Mouse (Mus musculus): Measurements from ENCODE around the gene Hist2h3b. TPM values are rescaled to one million over a fixed set of nuclear protein-coding genes. Genes with fewer than 3 reads are reported as not detected.
A peak's percentile ranks its signal among the peaks of the same experiment; 100 is the strongest.
"Not testable (repeated sequence)": the region's sequence is repeated elsewhere in the genome, so short reads cannot be mapped to it uniquely, and the experiment has no call there.

Hist2h3b gene
- total RNA-seq (2021): 10 to 100 TPM; 50.8 to 65.4 TPM
- polyA plus RNA-seq (2012; rRNA removed): 30.9 and 38.0 TPM in 2 replicates
- long read RNA-seq, partial matches to known transcripts: 0 of 1 reads
- long read RNA-seq, other reads (novel, unspliced or antisense): 0 of 1 reads

DNA sequence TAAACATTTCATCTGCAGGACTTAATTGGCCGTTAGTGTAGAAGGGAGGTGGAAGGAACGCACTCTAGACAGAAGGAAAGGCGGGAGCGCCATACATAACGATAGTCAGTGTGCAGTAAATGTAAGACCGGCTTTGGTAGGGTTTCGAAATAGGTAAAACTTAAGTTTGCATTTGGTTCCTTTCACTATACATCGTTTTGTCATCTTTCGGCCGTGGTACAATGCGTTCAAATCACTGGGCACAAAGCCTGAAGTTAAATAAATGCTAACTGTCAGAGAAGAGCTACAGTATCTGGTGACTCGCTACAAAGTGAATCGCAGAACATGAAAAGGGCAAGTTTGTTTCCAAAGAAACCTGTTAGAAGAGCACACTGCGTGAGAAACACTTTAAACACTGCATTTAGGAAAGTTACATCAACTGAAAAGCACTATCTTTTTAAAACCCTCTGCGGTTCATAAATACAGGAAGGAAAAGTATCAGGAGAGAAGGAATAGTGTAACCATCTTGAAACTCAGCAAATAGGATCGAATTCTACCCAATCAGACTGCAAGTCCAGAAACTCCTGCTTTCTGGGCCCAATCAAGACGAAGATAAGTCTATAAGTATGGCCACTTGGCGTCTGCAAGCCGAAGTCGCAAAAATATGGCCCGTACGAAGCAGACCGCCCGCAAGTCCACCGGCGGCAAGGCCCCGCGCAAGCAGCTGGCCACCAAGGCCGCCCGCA is at the start of gene Hist2h3b:
Gene Hist2h3b (plus strand): TSS at position 604 of the 725 bp plus-strand sequence.
- peak; percentile 89 for DNase-seq

- peak; percentile 55 for DNase-seq
Measured at GRCm38 (mm10) chr3:96219191-96219641, 49.2 kb upstream of the Hist2h3b start.

GRCm38 (mm10) chr3:96219661-96220130 is 48.8 kb upstream of the Hist2h3b start, which contains the start of the genes Bola1 and Hist2h2ab:
Gene Bola1, minus strand, starts transcription at chr3:96219709.
Gene Hist2h2ab, plus strand, starts transcription at chr3:96219865.
- DNase-seq: peak; percentile 87

GRCm38 (mm10) chr3:96220131-96220764 is 48.2 kb upstream of the Hist2h3b start:
- DNase-seq: not testable (repeated sequence)

DNA sequence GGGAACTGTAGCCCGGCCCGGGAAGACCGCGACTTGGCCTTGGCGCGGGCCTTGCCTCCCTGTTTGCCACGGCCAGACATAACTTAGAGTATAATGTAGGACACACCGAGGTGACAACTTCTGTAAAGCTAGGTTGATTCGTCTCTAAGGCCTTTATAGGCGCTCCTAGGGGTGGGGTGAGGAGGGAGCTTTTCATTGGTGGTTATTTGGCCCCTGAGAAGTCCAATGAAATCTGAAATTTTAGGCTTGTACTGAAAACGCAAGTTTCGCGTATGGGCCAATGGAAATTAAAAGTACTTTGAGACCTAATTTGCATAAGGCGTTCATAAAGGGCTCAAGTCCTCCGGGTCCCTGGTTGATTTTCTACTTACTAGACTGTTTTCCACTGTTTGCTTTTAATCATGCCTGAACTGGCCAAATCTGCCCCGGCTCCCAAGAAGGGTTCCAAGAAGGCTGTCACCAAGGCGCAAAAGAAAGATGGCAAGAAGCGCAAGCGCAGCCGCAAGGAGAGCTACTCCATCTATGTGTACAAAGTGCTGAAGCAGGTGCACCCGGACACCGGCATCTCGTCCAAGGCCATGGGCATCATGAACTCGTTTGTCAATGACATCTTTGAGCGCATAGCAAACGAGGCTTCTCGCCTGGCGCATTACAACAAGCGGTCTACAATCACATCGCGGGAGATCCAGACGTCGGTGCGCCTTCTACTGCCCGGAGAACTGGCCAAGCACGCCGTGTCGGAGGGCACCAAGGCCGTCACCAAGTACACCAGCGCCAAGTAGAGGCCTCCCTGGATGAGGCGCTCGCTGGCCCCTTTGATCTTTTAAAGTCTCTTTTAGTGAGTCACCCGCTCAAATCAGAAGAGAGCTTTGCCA is 47.5 kb upstream of the Hist2h3b start, which contains the start of the genes Hist2h2ac and Hist2h2be:
Gene Hist2h2ac (minus strand): TSS at position 116 of the 875 bp plus-strand sequence.
Gene Hist2h2be (plus strand): TSS at position 355 of the 875 bp plus-strand sequence.
- peak; percentile 95 for DNase-seq

DNA sequence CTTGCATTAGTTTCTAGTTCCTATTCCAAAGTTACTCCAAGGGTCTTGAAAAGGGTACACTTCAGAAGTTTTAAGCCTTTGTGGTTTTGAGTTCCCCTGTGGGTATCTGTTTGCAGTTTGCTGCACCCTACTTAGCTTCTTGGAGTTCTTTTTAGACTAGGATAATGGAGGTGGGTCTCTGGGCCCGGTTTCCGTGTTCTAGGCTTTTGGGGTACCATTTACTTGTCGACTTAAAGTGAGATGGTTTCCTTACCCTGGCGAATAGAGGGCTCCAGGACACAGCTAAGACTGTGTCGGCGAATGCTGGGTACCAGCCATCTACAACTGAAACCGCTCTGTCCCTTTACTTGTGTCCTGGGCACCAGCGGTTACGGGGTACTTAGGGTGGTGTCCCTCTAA is 46.8 kb upstream of the Hist2h3b start:
- DNase-seq: no peak

DNA sequence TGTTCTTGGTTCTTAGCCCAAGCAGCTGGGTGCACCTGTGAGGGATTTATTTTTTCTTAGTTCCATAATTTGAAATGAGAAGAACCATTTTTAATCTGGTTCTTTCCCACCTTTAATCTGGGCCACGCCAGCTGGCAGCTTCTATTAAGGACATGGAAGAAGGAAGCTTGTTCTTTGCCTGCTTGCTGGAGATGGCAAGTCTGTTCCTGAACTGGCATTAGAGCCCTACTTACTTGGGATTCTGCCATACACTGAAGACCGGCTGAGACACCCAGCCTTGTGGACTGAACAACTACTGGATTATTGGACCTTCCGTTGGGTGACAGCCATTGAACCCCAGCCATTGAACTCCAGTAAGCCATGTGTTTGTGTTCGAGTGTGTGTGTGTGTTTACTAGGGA is 45.7 kb upstream of the Hist2h3b start:
- no peak for DNase-seq

GRCm38 (mm10) chr3:96225421-96225820 is 43.0 kb upstream of the Hist2h3b start:
- DNase-seq: no peak

DNA sequence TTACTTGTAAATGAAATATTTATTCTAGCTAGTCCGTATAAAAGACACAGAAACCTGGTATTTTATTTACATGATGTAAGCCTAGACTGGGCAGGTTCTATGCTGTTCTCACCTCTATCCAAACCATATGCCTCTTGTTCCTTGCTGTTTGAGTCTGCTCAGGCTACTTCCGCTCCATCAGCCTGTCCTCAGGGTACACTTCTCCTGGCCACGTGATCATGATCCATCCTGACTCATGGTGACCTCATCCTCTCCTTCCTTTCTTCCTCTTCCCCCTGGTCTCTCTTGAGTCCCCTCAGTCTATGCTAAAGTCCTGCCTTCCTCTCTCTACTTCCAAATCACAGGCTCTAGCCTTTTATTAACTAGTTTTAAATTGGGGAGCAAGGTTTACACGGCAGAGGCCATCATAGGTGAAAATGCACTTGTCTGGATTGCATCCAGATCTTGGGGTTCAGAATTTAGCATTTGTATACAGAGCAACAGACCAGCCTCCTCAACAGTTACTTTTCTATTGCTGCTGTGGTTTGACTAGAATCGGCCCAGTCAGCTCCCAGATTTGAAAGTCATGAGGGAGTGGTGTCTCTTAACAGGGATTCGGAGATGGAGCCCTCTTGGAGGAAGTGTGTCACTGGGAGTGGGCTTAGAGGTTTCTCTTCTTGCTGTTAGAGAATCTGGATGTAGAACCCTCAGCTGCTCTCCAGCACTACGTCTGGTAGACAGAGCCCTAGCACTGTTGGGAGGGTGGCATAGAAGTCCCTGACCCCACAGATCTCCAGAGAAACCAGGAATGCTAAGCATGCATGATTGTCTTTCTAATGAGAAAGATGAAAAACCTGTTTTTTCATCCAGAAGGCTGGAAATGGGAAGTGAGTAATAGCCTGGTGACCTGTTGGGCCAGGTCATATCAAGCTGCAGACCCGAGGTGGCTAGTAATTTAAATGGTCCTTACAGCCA is 41.5 kb upstream of the Hist2h3b start:
- peak; percentile 60 for DNase-seq

GRCm38 (mm10) chr3:96228828-96229227 is 39.6 kb upstream of the Hist2h3b start:
- DNase-seq: peak; percentile 63

DNA sequence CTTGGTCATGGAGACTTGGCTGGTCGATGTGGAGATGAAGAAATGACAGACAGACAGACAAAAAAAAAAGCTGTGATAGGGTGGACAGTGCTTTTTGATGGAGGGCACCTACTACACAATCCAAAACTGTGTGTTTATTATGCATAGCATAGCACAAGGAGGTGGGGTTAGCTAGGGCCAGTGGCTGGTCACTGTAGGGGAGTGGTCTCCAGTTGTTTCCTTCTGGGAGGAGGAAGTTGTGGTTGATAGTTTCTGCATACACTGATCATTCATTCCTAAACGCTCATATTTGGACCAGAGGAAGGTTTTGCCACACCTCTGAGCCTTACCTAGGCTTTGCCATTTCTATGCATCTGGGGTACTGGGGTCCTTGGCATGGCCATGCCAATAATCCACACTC is 38.0 kb upstream of the Hist2h3b start:
- no peak for DNase-seq

DNA sequence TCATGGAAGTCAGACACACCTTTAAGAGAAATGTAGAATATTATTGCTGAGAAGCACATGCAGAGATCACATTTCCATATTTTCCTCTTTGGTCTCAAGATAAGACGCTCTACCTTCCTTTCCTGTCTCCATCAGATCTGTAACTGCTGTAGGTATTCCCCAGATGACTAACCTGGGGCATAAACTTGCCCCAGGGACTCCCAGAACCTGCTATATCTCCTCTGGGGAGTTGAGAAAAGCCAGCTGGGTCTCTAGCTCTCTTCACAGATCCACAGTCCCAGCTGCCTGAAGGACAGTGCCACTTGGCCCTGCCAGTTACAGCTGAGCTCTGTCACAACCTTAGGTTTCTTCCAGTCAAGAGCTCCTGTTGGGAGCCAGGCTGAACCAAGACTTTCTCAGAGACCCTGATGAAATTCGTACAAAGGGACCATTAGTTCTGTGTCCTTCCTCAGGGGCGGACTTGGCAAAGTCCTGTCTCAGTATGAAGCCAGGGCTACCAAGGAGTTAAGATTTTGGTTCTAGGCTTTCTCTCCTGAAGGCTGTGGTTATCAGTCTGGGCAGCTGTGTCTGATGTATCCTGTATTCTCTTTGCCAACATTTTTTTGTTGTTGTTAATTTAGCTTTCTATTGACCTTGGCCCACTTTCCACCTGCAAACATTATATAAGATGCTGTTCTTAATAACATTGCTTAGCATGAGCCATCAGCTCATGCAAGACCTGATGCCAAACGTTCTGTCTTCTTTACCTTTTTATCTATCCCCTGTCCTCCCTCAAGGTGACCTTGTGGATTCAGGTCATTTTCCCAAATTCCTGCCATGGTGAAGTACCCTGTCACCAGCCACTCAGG is 37.3 kb upstream of the Hist2h3b start:
- DNase-seq: peak; percentile 48

GRCm38 (mm10) chr3:96231758-96232120 is 36.7 kb upstream of the Hist2h3b start:
- DNase-seq: no peak

DNA sequence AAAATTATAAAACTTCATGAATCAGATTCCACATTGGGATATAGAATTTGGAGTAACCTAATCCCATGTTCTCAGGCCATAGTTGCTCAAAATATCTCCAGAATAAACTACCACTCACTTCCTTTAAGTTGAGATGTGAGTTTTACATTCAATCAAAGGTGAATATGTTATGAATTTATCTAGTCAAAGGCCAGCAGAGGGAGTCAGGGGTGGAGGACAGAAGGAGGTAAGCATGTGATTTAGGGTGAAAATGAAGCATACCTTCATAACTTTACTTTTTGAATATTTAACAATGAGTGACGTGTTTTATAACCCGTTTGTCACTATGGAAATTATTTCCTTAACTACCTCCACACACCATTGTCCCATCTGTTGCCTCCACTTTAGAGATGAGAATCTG is 33.5 kb upstream of the Hist2h3b start:
- no peak for DNase-seq

DNA sequence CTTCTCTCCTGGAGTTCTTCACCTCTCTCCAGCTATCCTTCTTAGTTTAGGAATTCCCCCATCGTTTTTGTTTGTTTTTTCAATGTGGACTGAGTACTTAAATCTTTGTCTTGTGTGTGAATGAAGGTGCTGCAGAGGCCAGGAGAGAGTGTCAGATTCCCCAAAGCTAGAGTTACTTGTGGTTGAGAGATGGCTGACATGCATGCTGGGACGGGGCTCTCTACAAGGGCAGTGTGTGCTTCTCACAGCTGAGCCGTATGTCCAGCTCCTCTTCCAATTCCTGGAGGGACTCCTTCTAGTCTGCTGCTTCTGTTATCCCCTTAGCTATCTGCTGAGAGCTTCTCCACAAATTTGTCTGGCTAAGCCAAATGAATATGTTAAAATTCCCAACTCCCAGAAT is 32.6 kb upstream of the Hist2h3b start:
- DNase-seq: no peak

GRCm38 (mm10) chr3:96236834-96237334 is 31.6 kb upstream of the Hist2h3b start:
- DNase-seq: no peak

DNA sequence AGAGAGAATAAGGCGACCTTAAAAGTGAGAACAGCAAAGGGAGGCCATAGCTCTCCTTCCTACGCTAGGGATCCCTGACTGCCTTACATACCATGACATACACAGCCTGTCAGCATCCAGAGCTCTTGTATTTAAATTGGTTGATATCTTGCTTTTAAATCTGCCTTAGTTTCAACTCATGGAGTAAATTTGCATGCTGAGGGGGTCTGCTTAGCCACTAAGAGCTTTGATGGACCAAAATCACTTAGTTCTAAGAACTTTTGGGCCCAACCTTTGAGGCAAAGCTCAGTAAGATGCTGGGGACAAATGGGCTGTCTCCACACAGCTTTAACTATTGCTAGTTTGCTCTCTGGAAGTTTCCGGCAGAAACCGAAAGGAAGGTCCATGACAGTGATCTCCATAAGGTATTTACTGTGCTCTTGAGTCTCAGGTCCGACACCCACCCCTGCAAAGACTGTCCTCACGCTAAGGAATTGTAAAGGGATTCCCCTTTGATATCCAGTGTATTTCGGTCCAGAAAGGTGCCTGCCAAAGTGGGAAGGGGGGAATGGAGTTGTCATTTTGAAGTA is 31.0 kb upstream of the Hist2h3b start:
- no peak for DNase-seq

DNA sequence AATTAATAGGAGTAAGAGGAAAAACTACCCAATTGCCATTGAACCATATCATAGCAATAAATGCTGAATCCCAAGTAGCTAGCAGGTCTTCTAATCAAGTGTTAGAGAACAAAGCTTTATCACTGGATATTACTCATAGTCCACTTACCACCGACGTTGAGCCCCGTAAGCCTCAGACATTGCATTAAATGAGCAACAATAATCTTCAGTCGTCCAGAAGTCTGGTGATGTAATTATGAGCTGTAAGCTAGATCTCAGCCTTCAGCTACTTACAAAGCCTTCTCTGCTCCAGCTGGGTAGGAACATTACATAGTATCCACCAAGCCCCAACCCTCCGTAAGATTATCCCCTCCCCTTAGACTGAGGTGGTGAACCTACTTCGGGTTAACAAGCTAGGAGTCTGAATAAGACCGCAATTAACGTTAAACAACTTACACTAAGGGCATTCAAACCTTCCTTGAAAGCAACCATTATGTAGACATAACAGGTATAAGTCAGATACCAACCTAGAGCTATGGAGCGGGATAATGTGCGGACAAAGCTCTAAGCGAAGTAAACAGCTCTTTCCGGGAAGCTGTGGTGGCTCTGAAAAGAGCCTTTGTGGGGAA is 30.4 kb upstream of the Hist2h3b start:
- no peak for DNase-seq

Data from adrenal gland, adult 2 months (tissue).